Mouse (Mus musculus) embryonic facial prominence, embryonic 10.5 days (tissue): ENCODE data around the gene Gpr137b. TPM values are rescaled to one million over a fixed set of nuclear protein-coding genes. Genes with fewer than 3 reads are reported as not detected.
"Not testable (repeated sequence)": the region's sequence is repeated elsewhere in the genome, so short reads cannot be mapped to it uniquely, and the experiment has no call there.

ENCODE experiments used
- DNase-seq: peaks from one replicate; pipeline ENCODE4 v3.0.0-alpha.2; 2017; ENCODE audit warnings: low spot score
- H3K27ac ChIP-seq: fragments of 300-500 bp; sonication (generic); replicated peaks from 2 replicates; pipeline ENCODE4 v1.5.1; 2016; ENCODE audit warnings: mild to moderate bottlenecking
- H3K27me3 ChIP-seq: fragments of 300-500 bp; sonication (generic); replicated peaks from 2 replicates; pipeline ENCODE4 v1.6.1; 2016; ENCODE audit warnings: low read depth, mild to moderate bottlenecking; ENCODE audit not compliant: poor library complexity, severe bottlenecking
- H3K36me3 ChIP-seq: fragments of 300-500 bp; sonication (generic); replicated peaks from 2 replicates; pipeline ENCODE4 v1.6.1; 2016; ENCODE audit warnings: mild to moderate bottlenecking, moderate library complexity
- H3K4me1 ChIP-seq: fragments of 300-500 bp; sonication (generic); 2 replicates; pipeline ENCODE4 v1.6.1; 2016
- H3K4me3 ChIP-seq: fragments of 300-500 bp; sonication (generic); 2 replicates; pipeline ENCODE4 v1.5.1; 2016; ENCODE audit warnings: mild to moderate bottlenecking, moderate library complexity
- H3K9me3 ChIP-seq: fragments of 300-500 bp; sonication (generic); 2 replicates; pipeline ENCODE4 v1.6.1; 2016; ENCODE audit warnings: mild to moderate bottlenecking
- WGBS: fragments of 180-500 bp; shearing (Covaris S2); methylation state at CpG from one replicate; pipeline ENCODE4 v1.1.7; 2016; 5-methylcytosine and 5-hydroxymethylcytosine counted together
- polyA plus RNA-seq: library from polyadenylated mRNA; unstranded; fragments of >200 nt; fragmentation: Nextera tagmentation; extraction: Ambion mirVana; gene quantifications from 2 replicates; pipeline ENCODE4 v1.2.1, GENCODE M21; 2016

The Gpr137b gene
- polyA plus RNA-seq, 1 experiment from 2014 or later: 21.4 TPM

DNA sequence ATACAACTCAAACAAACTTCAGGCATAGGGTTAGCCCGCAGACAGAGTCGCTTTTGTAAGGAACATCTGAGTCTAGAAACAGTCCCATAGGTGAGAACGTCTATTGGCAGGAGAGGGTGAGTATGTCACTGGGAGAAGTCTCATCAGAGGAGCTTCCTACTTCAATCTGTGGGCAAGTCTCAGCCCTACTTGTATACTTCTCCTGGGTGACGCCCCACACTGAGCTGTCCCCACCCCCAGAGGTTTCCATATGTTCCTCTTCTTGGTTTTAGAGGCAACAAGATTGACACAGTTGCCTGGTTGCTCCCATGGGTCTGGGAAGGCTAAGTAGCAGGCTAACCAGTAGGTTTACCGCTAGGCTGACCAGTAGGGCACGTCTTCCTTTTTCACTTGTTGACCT lies 10.0 kb upstream of the Gpr137b start:
- WGBS: 86% methylated on average over 6 of the region's 6 CpGs
- DNase-seq, H3K27ac ChIP-seq, H3K4me1 ChIP-seq, H3K27me3 ChIP-seq, H3K9me3 ChIP-seq, H3K4me3 ChIP-seq, H3K36me3 ChIP-seq: not testable (repeated sequence)

DNA sequence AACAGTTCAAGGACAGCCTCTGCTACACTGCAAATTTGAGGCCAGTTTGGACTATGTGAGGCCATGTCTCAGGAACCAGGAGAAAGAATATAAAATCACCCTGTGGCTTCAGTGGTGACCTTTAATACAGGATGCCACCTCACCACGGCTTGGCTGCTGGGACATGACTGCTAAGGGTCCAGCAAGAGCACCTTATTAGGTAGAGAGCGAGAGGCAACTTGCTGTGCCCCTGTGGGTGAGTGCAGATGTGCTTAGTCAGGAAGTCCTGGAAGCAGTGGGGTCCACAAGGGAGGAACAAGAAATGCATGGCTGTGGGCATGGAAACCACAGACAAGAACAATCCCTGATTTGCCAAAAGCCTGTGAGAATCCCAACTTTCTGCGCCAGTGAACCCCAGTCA lies 9.6 kb upstream of the Gpr137b start:
- 93% methylated on average over 3 of the region's 3 CpGs for WGBS
- not testable (repeated sequence) for DNase-seq, H3K9me3 ChIP-seq, H3K27me3 ChIP-seq, H3K27ac ChIP-seq, H3K36me3 ChIP-seq, H3K4me1 ChIP-seq, H3K4me3 ChIP-seq

DNA sequence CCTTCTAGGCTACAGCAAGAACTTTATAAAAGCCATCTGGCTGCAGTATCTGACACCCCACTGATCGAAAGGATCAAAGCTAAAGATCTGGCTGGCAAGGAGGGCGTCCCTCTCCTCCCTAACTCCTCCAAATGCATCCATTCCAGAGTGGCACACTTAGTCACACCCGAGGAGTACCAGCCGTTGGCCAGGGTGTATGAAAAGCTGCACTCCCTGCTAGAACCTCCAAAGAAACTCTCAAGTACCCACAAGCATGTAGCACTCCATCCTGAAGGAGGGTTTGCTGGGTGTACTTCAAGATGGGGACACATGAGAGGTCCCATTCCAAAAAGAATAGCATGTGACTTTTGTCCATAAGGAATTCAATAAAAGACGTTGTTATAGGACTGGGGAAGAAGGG lies 9.0 kb upstream of the Gpr137b start:
- H3K4me3 ChIP-seq, H3K27ac ChIP-seq, DNase-seq, H3K9me3 ChIP-seq, H3K4me1 ChIP-seq, H3K27me3 ChIP-seq, H3K36me3 ChIP-seq: not testable (repeated sequence)
- WGBS: 73% methylated on average over 5 of the region's 5 CpGs

DNA sequence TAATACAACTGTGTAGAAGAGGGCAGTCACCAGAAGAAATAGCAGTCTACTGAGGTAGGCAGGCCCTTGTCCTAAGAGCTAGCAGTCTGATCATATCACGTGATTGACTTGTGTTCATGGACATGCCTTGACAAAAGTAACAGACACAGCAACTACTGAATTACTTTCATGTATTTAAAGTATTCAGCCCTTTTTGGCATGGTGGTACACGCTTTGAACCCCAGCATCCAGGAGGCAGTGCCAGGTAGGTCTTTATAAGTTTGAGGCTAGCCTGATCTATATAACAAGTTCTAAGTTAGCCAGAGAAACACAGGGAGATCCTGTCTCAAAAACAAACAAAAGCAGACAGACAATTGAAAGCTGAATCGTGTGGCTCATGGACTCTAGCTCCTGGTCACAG lies 7.0 kb upstream of the Gpr137b start:
- not testable (repeated sequence) for H3K27me3 ChIP-seq, H3K36me3 ChIP-seq, DNase-seq, H3K9me3 ChIP-seq, H3K4me3 ChIP-seq, H3K4me1 ChIP-seq, H3K27ac ChIP-seq
- WGBS: 82% methylated on average over 3 of the region's 3 CpGs

DNA sequence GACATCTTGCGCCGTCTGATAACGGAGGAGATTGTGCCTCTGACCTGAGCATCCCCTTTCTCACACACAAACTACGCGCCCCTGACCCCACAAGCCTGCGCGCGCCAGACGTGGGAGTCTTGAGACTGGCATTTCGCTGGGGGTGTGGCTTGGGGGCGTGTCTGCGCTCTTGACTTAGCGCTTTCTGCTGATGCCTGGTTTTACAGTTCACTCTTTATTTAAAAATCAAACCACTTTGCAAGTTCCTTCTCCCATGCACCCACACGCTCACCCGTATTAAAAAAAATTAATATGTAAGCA lies 232 bp upstream of the Gpr137b start:
- not testable (repeated sequence) for H3K36me3 ChIP-seq

DNA sequence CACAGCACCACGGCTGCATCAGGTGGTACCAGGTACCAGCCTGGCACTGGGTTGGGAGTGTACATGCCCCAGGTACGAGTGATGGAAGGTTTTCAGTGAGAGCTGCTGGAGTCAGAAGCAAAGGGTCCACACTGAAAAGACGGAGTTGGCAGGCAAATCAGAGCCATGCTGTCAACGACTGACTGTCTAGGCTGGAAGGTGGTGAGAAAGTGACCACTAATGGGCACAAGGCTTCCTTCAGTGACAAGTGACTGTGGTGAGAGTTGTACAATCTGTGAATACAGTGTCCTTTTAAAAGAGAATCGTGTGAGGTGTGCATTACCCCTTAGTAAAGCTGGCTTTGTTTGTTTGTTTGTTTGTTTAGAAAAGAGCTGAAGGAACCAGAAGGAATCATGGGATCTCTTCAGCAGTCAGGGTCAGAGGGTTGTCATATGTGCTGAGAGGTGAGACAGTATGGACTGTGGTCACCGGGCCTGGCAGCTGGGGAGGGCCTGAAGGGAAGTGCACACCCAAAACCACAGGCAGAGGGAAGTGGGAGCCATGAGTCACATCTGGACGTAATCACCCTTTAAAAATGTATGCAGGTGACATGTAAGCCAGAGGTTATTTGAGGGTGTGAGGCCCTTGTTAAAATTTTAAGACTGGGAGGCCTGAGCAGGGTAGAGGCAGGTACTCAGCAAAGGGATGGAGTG lies 15.5 kb downstream of the Gpr137b start:
- not testable (repeated sequence) for H3K27ac ChIP-seq

More for the DNA sequence above, 232 bp upstream of the Gpr137b start:
- H3K9me3 ChIP-seq, H3K4me1 ChIP-seq, H3K27me3 ChIP-seq: not testable (repeated sequence)
- WGBS: under 1% methylated on average over 15 of the region's 15 CpGs
- peak; percentile 74 for DNase-seq
- H3K27ac ChIP-seq: 0 out of 2 replicates have a peak overlapping the region, but pooled peaks have one; percentile 51
- peak overlapping the region; percentile 53 for H3K4me3 ChIP-seq

DNA sequence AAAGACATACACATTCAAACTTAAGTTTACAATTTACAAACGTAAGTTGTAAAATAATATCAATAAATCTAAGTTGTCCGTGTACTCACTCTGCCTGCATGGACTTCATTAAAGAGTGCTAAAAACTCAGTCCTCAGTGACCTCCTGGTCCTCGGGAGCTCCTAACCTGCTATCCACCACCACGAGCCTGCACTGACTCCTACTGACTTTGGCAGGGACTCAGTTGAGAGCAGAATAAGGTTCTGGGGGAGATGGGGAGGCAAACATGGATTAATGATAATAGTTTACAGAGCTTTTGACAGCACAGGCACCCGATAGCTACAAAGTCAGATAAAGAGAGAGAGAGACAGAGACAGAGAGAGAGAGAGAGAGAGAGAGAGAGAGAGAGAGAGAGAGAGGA lies 16.6 kb downstream of the Gpr137b start:
- WGBS: 84% methylated on average over 5 of the region's 5 CpGs
- Histone ChIP-seq H3K27me3 (no peaks in the 10 kb centered on the region), H3K36me3 (peaks cover 9% of the 10 kb centered on the region; the same call in 1 of the 2 replicates), H3K9me3 (no peaks in the 10 kb centered on the region), H3K4me3 (no peak overlapping the region), H3K27ac (no peak overlapping the region), H3K4me1 (no peaks in the 10 kb centered on the region)
- DNase-seq: no peak

More for the DNA sequence above, 15.5 kb downstream of the Gpr137b start:
- not testable (repeated sequence) for H3K9me3 ChIP-seq, H3K36me3 ChIP-seq, H3K27me3 ChIP-seq, H3K4me1 ChIP-seq, DNase-seq, H3K4me3 ChIP-seq
- WGBS: 60% methylated on average over 1 of the region's 7 CpGs

DNA sequence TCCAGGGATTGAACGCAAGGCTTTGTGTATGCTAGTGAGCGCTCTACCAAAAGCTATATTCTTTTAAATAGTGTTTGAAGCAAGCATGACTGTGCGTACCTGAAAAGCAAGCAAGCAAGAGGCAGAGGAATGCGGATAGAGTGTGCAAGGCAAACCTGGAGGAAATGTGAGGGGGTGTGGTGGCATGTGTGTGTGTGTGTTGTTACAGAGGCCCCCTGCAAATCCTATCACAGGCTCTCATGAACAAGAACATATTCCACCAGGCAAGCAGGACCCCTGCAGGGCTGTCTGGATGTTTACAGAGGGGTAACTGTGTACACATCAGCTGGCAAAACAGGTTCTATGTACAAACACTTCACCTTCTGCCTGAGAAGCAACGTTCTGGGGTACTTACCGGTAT lies 19.8 kb downstream of the Gpr137b start:
- not testable (repeated sequence) for H3K4me1 ChIP-seq, H3K36me3 ChIP-seq, H3K9me3 ChIP-seq, H3K27me3 ChIP-seq, DNase-seq, H3K27ac ChIP-seq, H3K4me3 ChIP-seq
- 92% methylated on average over 6 of the region's 6 CpGs for WGBS

DNA sequence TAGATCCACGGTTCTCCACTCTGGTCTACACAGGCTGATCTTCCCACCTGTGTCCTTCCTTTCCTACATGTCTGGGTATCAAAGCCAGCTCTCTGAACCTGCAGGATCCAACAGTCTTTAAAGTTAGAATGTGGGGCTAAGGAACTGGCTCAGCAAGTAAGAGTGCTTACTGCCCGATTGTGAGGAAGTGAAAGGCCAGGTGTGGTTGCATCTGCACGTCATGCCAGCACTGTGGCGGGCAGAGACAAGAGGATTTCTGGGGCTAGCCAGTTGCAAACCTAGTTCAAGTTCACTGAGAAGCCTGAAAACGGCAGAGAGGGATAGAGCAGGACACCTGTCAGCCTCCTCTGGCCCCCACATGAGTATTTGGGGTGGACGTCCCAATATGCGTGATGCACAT lies 22.4 kb downstream of the Gpr137b start:
- not testable (repeated sequence) for H3K27ac ChIP-seq, H3K27me3 ChIP-seq, H3K4me1 ChIP-seq, H3K4me3 ChIP-seq, H3K9me3 ChIP-seq, DNase-seq
- peaks cover 18% of the 10 kb centered on the region; the same call in 1 of the 2 replicates for H3K36me3 ChIP-seq
- 91% methylated on average over 7 of the region's 7 CpGs for WGBS

DNA sequence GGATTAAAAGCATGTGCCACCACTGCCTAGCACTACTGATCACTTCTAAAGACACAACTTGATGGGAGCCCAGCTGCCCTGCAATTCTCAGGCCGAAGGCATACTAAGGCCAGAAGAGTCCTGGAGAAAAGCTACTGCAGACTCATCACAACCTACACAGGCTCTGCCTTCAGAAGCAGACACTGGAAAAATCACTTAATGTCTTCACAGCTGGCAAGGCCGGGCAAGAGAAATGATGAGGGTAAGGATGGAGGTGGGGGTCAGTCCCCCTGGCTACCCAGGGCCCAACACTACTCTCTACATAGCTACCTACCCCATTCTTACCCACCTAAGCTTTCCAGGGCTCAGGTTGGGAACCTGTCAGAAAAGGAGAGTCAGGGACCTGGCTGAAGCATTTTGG lies 27.4 kb downstream of the Gpr137b start:
- not testable (repeated sequence) for H3K4me3 ChIP-seq, H3K27me3 ChIP-seq, H3K4me1 ChIP-seq, H3K9me3 ChIP-seq, DNase-seq, H3K27ac ChIP-seq
- 89% methylated on average over 2 of the region's 2 CpGs for WGBS
- H3K36me3 ChIP-seq: peaks cover 55% of the 10 kb centered on the region

DNA sequence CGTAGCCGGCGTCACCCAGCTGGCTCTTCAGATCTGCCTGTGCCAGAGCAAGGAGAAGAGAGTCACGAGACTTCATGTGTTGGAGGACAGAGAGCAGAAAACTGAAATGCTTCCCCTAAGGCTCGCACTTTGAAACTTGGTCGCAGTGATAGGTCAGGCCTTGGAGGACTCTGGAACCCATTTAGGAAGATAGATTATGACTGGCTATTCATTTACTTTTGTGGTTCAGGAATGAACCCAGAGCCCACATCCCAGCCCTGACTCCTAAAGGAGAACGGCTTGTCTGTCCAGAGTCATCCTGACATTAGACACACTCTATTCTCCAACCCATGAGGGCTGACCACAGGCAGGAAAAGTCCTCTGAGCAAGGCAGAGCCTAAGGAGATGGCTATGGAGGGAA lies 30.3 kb downstream of the Gpr137b start:
- not testable (repeated sequence) for H3K27ac ChIP-seq, H3K4me1 ChIP-seq, DNase-seq, H3K4me3 ChIP-seq, H3K27me3 ChIP-seq, H3K9me3 ChIP-seq
- 95% methylated on average over 7 of the region's 7 CpGs for WGBS
- peaks cover 66% of the 10 kb centered on the region for H3K36me3 ChIP-seq

DNA sequence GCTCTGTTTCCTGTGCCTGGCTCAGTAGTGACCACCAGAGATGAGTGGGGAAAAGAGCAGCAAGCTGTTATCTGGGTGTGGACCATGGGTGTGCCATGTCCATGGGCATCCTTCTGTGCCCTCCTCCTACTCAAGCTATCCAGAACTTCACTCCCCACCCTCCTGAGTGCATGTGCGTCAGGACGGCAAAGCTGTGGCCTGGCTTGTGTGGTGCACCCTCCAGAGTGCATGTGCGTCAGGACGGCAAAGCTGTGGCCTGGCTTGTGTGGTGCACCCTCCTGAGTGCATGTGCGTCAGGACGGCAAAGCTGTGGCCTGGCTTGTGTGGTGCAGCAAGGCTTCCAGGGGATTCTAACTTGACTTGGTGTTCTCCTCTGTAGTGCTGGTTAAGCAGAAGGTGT lies 31.6 kb downstream of the Gpr137b start:
- H3K36me3 ChIP-seq: peaks cover 69% of the 10 kb centered on the region

DNA sequence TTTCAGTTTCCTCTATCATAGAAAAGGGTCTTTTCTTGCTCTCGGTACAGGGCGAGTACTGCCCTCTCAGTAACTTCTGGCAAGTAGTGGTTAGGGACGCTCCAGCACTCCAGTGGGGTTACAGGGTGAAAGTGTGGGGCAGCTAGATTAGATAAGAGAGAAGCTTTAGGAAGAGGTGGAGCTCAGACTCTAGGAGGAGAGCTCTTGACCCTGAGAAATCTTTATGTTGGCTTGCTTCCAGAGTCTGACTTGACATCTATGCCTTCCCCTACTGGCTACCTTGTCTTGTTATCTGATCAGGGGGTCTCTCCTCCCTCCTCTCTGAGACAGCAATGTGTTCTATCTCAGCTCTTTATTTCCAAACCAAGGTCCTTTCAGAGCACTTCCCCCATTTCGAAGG lies 33.8 kb downstream of the Gpr137b start:
- H3K27ac ChIP-seq, H3K9me3 ChIP-seq, H3K4me1 ChIP-seq, DNase-seq, H3K4me3 ChIP-seq, H3K27me3 ChIP-seq: not testable (repeated sequence)
- H3K36me3 ChIP-seq: peaks cover 49% of the 10 kb centered on the region
- WGBS: 91% methylated on average over 4 of the region's 4 CpGs

More for the DNA sequence above, 31.6 kb downstream of the Gpr137b start:
- DNase-seq, H3K27ac ChIP-seq, H3K4me1 ChIP-seq, H3K27me3 ChIP-seq, H3K9me3 ChIP-seq, H3K4me3 ChIP-seq: not testable (repeated sequence)
- WGBS: 93% methylated on average over 6 of the region's 6 CpGs

DNA sequence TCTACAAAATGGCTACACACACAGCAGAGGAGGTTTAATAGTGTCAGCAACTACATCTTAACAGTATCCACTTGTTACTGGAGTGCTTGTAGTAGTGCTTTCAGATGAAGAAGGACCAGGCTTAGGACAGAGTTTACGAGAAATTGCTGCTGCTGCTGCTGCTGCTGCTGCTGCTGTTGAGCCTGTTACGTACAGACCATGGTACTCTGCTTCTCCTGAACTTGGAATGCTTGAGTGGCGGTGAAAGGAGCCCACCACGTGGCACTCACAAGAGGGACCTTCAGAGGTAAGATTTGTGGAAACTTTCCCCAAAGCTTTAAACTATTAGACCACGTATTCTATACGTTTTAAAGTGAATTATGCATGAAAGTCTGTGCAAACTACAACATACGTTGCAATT lies 35.2 kb downstream of the Gpr137b start:
- not testable (repeated sequence) for H3K4me1 ChIP-seq, H3K4me3 ChIP-seq, H3K27me3 ChIP-seq, DNase-seq, H3K9me3 ChIP-seq, H3K27ac ChIP-seq
- peaks cover 34% of the 10 kb centered on the region for H3K36me3 ChIP-seq
- WGBS: 91% methylated on average over 7 of the region's 7 CpGs
